10 mouse cellular contexts compared by ENCODE assay signal in the genomic region with DNA sequence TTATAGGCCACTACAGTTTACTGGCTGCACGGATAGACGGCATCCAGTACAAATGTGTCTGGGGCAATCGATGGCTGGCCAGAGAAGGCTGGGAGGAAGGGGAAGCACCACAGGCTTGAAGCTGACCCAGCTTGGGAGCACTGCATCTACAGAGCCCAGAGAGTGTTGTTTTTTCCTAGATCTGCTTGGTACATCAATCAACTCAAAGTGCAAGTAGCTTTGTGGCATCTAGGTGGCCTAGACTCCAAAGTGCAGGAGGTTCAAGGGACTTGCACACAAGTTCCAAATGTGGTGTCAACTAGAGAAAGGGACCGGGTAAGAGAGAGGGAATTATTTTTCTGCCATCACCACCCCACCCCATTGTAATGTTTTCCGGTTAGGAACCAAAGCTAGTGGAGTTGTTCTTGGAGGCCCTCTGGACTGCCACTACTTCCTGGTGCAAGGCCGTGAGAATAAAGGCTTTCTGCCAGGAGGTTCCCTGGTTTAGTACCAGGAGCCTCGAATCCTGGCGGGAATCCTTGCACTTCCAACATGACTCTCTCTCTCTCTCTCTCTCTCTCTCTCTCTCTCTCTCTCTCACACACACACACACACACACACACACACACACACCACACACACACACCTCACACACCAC. TPM values are rescaled to one million over a fixed set of nuclear protein-coding genes. Genes with fewer than 3 reads are reported as not detected.
DNase-seq lines count a peak whose midpoint lies in the region; ATAC-seq and TF ChIP-seq lines count a peak whose summit lies in the region.
"Had no signal": no experiment of that assay in that cellular context is flagged by ENCODE, and none has a peak within 500 bp of the region (broad histone marks: within the 10 kb centered on the region; RNA-seq: fewer than 3 reads in every experiment).

No protein-coding gene starts in this region.

- ATAC-seq in neural tube, embryonic 11.5 days (ENCODE audit: insufficient read depth, low FRiP score, low TSS enrichment), result no peak
- no peak for ATAC-seq in limb, embryonic 12.5 days (ENCODE audit: insufficient number of reproducible peaks, insufficient read depth, low FRiP score, low TSS enrichment, low read depth)
- no peak for ATAC-seq in stomach, postnatal 0 days (ENCODE audit: low FRiP score, low TSS enrichment)

- intact Hi-C loops in heart, postnatal 14 days (cut with DNase I), result loop anchor here (5.0 kb wide), 1 partner anchor 130 kb away; no protein-coding TSS in a partner anchor

- 20% methylated on average over 7 of the region's 8 CpGs for WGBS in heart, embryonic 10.5 days
- WGBS in neural tube, embryonic 11.5 days, result 28% methylated on average over 8 of the region's 8 CpGs
- WGBS in limb, embryonic 12.5 days, result 16% methylated on average over 8 of the region's 8 CpGs
- WGBS in stomach, postnatal 0 days, result 37% methylated on average over 8 of the region's 8 CpGs

- peaks cover 59% of the 10 kb centered on the region for H3K4me1 ChIP-seq in heart, embryonic 10.5 days
- H3K4me1 ChIP-seq in neural tube, embryonic 11.5 days (ENCODE audit: control insufficient read depth, insufficient read depth, low read length), result peaks cover 16% of the 10 kb centered on the region
- peaks cover 65% of the 10 kb centered on the region for H3K4me1 ChIP-seq in limb, embryonic 12.5 days (replicated peaks)
- H3K4me1 ChIP-seq in stomach, postnatal 0 days (replicated peaks; ENCODE audit: control insufficient read depth, insufficient read depth), result no peaks in the 10 kb centered on the region
- H3K4me1 ChIP-seq: liver, embryonic 15.5 days had no signal

- DNase-seq in heart, embryonic 10.5 days (ENCODE audit: low spot score), result no peak
- no peak for DNase-seq in heart, postnatal 14 days
- DNase-seq in neural tube, embryonic 11.5 days (ENCODE audit: low spot score), result no peak
- no peak for DNase-seq in neural tube, embryonic 10.5 days (ENCODE audit: extremely low spot score, low spot score)
- DNase-seq in stomach, postnatal 0 days (ENCODE audit: low spot score), result no peak
- no peak for DNase-seq in cerebellum, postnatal 14 days
- DNase-seq in right cerebral cortex, postnatal 25 days, result no peak
- DNase-seq: right cerebral cortex, postnatal 14 days had no signal

- peak overlapping the region; percentile 89 for H3K27ac ChIP-seq in heart, embryonic 10.5 days
- no peak overlapping the region for H3K27ac ChIP-seq in neural tube, embryonic 11.5 days (ENCODE audit: low read depth, low read length)
- peak overlapping the region; percentile 87 for H3K27ac ChIP-seq in limb, embryonic 12.5 days
- H3K27ac ChIP-seq in stomach, postnatal 0 days (replicated peaks), result no peak overlapping the region
- H3K27ac ChIP-seq: liver, embryonic 15.5 days had no signal

- H3K9ac ChIP-seq in neural tube, embryonic 11.5 days (ENCODE audit: low read length), result no peak overlapping the region
- H3K9ac ChIP-seq in limb, embryonic 12.5 days (replicated peaks), result no peak overlapping the region
- H3K9ac ChIP-seq in stomach, postnatal 0 days (ENCODE audit: low read length), result no peak overlapping the region
- H3K9ac ChIP-seq: liver, embryonic 15.5 days had no signal

- H3K4me2 ChIP-seq in neural tube, embryonic 11.5 days (ENCODE audit: low read depth), result peak overlapping the region; percentile 62
- H3K4me2 ChIP-seq in limb, embryonic 12.5 days, result peak overlapping the region; percentile 74
- peak overlapping the region; percentile 50; the same call in 1 of the 2 replicates for H3K4me2 ChIP-seq in stomach, postnatal 0 days (replicated peaks; ENCODE audit: low read depth)

- H3K9me3 ChIP-seq in heart, embryonic 10.5 days, result no peaks in the 10 kb centered on the region
- no peaks in the 10 kb centered on the region for H3K9me3 ChIP-seq in neural tube, embryonic 11.5 days (ENCODE audit: control insufficient read depth, low read length)
- no peaks in the 10 kb centered on the region for H3K9me3 ChIP-seq in limb, embryonic 12.5 days
- H3K9me3 ChIP-seq in stomach, postnatal 0 days (ENCODE audit: control insufficient read depth, low read length), result no peaks in the 10 kb centered on the region
- H3K9me3 ChIP-seq: liver, embryonic 15.5 days had no signal

- TF ChIP-seq EP300 in stomach, postnatal 0 days (optimal IDR thresholded peaks at IDR 0.05), result no peak

- H3K36me3 ChIP-seq in heart, embryonic 10.5 days, result no peaks in the 10 kb centered on the region
- no peaks in the 10 kb centered on the region for H3K36me3 ChIP-seq in neural tube, embryonic 11.5 days (ENCODE audit: control insufficient read depth, insufficient read depth, low read length)
- H3K36me3 ChIP-seq in limb, embryonic 12.5 days, result no peaks in the 10 kb centered on the region
- no peaks in the 10 kb centered on the region for H3K36me3 ChIP-seq in stomach, postnatal 0 days (ENCODE audit: control insufficient read depth, insufficient read depth, low read length)
- H3K36me3 ChIP-seq: liver, embryonic 15.5 days had no signal

- H3K4me3 ChIP-seq in heart, embryonic 10.5 days, result peak overlapping the region; percentile 58
- H3K4me3 ChIP-seq in neural tube, embryonic 11.5 days (ENCODE audit: low read depth, low read length), result no peak overlapping the region
- 0 out of 2 replicates have a peak overlapping the region, but pooled peaks have one; percentile 30 for H3K4me3 ChIP-seq in limb, embryonic 12.5 days (replicated peaks)
- no peak overlapping the region for H3K4me3 ChIP-seq in stomach, postnatal 0 days (ENCODE audit: low read depth, low read length)

- H3K27me3 ChIP-seq in heart, embryonic 10.5 days (ENCODE audit: insufficient read depth, poor library complexity, severe bottlenecking), result peaks cover 98% of the 10 kb centered on the region
- peaks cover 66% of the 10 kb centered on the region for H3K27me3 ChIP-seq in neural tube, embryonic 11.5 days (ENCODE audit: control insufficient read depth, insufficient read depth, low read length)
- H3K27me3 ChIP-seq in limb, embryonic 12.5 days, result peaks cover 97% of the 10 kb centered on the region
- H3K27me3 ChIP-seq in stomach, postnatal 0 days (ENCODE audit: control insufficient read depth, insufficient read depth, low read length), result no peaks in the 10 kb centered on the region

- TF ChIP-seq CTCF in stomach, postnatal 0 days (IDR thresholded peaks at IDR 0.05; ENCODE audit: low read depth), result no peak

RNA-seq across cellular contexts. Expression of gene Bcor, which starts 27.5 kb away (rescaled TPM):
- 17.5 and 20.8 TPM in 2 replicates for polyA plus RNA-seq in heart, embryonic 10.5 days (2016; fragmentation: Nextera tagmentation; extraction: Ambion mirVana)
- 10 to 100 TPM; 24.4 to 25.8 TPM for total RNA-seq in heart, postnatal 14 days (2021)
- polyA plus RNA-seq in neural tube, embryonic 11.5 days (2014; fragmentation: Nextera tagmentation; extraction: Ambion mirVana), result 21.0 and 26.7 TPM in 2 replicates
- 25.6 and 30.5 TPM in 2 replicates for polyA plus RNA-seq in limb, embryonic 12.5 days (2016; fragmentation: Nextera tagmentation; extraction: Ambion mirVana)
- 4.7 and 5.5 TPM in 2 replicates for polyA plus RNA-seq in stomach, postnatal 0 days (2015; fragmentation: Nextera tagmentation; extraction: Ambion mirVana)

Comparison
In these comparisons a context has a peak if more than half of its experiments do, and no peak if none do; other contexts are left out.
1. H3K27ac ChIP-seq: peak in heart, embryonic 10.5 days (single experiment) and limb, embryonic 12.5 days (single experiment); none in neural tube, embryonic 11.5 days (single experiment) and stomach, postnatal 0 days (single experiment).
2. H3K4me3 ChIP-seq: peak in heart, embryonic 10.5 days (single experiment) and limb, embryonic 12.5 days (single experiment); none in neural tube, embryonic 11.5 days (single experiment) and stomach, postnatal 0 days (single experiment).
3. Peak in every context shown above with its lines, with median percentiles within 50 percentile points of each other: H3K4me2 ChIP-seq.